Mouse (Mus musculus) telencephalon, adult 2 months (tissue): ENCODE results near the gene Fyco1.
"Not testable (repeated sequence)": the region's sequence is repeated elsewhere in the genome, so short reads cannot be mapped to it uniquely, and the experiment has no call there.

Experiments
- DNase-seq: peaks from one replicate; pipeline ENCODE4 v3.0.0-alpha.2; 2011; ENCODE audit warnings: low read depth, low spot score

The Fyco1 gene

GRCm38 (mm10) chr9:123749687-123750086, 102.0 kb downstream of the Fyco1 start:
- not testable (repeated sequence) for DNase-seq

- no peak for DNase-seq
Measured at GRCm38 (mm10) chr9:123740799-123741198, 110.9 kb downstream of the Fyco1 start.
